Mouse (Mus musculus): ENCODE results near the gene Slc44a4.
"Not testable (repeated sequence)": the region's sequence is repeated elsewhere in the genome, so short reads cannot be mapped to it uniquely, and the experiment has no call there.

Slc44a4 gene

DNA sequence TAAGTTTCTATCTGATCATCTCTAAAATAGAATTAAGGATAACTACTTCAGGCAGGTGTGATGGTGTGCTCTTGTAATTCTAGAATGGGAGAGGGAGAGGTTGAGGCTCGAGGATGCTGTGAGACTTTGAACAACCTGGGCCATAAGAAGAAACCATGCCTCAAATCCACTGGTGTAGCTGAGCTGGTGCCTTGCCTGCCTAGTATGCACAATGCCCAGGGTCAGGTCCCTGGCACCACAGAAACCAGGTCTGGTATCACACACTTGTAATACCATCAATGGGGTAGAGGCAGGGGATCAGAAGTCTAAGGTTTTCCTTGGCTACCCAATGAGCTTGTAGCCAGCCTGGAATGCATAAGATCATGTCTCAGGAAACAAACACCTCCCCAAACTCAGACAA lies 48.6 kb downstream of the Slc44a4 start:
- DNase-seq, result no peak

DNA sequence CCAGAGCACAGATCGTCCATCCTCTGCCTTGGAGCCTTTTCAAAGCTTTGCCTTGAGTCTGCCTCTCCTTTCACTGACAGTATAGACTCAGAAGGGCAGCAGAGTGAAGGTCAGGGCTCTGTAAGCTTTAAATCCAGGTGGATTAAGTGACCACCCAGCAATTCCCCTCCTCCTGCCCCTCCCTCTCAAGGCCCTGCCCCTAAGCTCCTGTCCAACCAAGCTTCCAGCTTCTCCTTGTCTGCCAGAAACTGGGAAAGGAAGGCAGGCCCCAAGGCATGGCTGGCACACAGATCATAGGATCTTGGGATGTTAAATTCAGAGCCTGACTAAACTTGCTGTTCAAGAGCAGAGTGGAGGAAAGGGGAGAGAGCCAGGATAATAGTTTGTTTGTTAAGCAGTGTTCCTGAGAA lies 50.4 kb downstream of the Slc44a4 start:
- no peak for DNase-seq

DNA sequence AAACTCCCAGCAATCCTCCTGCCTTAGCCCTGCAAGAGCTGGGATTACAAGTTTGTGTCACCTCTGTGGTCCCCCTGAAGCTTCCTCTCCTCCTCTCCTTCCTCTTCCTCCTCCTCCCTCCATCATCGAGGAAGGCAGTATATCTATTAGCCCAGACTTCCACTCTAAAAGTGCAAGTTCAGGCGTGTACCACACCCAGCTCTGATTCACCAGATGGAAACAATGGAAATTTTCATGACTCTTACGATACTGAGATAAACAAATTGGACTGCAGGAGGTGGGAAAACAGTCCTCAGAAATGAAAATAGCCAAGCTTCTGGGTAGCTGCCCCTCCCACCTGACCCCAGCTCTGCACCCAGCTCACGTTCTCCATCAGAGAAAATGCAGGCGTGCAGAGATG lies 51.4 kb downstream of the Slc44a4 start:
- DNase-seq, result no peak

DNA sequence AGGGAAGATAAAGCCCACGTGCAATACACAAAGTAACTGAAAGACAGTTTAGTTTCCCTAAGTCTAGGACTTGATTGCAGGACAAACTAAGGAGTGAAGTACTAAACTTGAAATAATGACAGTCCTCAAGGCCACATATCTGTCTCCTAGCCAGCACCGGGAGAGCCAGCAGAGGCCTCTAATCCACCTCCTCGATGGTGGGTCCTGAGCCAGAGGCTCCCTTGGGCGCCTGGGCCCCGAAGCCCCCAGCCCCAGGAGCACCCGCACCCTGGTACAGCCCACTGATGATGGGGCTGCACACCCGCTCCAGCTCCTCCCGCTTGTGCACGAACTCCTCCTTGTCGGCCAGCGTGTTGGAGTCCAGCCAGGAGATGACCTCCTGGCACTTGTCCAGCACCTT lies 55.6 kb downstream of the Slc44a4 start, which contains the start of gene Gm20481:
Gene Gm20481 (plus strand): TSS at position 91 of the 400 bp plus-strand sequence.
- DNase-seq, result not testable (repeated sequence)

DNA sequence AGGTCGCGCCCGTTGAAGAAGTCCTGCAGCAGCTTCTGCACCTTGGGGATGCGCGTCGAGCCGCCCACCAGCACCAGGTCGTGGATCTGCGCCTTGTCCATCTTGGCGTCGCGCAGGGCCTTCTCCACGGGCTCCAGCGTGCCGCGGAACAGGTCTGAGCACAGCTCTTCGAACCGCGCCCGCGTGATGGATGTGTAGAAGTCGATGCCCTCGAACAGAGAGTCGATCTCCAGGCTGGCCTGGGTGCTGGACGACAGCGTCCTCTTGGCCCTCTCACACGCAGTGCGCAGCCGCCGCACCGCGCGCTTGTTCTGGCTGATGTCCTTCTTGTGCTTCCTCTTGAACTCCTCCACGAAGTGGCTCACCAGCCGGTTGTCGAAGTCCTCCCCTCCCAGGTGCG lies 56.6 kb downstream of the Slc44a4 start:
- DNase-seq, result not testable (repeated sequence)

DNA sequence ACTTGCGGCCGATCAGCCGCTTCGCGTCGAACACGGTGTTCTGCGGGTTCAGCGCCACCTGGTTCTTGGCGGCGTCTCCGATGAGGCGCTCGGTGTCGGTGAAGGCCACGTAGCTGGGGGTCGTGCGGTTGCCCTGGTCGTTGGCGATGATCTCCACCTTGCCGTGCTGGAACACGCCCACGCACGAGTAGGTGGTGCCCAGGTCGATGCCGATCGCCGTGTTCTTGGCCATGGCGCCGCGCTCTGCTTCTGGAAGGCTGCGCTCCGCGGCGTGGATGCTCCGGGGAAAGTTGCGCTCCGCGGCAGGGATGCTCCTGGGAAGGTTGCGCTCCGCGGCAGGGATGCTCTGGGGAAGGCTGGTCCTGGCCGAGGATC lies 57.4 kb downstream of the Slc44a4 start:
- not testable (repeated sequence) for DNase-seq

DNA sequence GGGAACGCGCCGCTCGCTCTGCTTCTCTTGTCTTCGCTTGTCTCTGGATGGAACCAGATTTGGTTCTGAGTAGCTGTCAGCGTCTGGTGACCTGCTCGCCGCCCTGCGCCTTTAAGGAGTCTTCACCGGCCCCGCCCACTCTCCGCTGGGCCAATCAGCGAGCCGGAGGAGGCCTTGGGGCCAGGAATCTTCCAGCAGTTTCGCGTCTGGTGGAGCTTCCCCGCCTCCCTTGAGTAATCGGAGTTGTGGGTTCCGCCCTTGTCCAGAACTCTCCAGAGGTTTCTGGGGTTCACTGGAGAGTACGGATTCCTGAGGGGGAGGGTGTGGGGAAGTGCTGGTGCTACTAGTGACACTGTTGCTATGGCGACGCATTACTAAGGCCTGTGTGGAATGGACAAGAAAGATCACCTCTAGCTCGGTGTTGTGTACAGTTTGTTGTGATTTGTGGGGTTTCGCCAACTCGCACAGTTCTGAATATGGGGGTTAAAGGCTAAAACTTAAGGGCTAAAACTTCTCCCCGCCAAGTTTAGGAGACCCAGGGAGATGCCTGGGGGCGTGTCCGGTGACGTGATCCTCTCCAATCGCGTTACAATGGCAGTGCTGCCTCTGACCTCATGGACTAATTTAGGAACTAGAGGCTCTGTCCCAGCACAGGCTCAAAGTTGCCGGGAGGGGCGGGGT lies 57.9 kb downstream of the Slc44a4 start, which contains the start of the genes Hspa1a and Hspa1l:
Gene Hspa1a (minus strand): TSS at position 88 of the 681 bp plus-strand sequence.
Gene Hspa1l (plus strand): TSS at position 635 of the 681 bp plus-strand sequence.
- DNase-seq, result peak; percentile 81

DNA sequence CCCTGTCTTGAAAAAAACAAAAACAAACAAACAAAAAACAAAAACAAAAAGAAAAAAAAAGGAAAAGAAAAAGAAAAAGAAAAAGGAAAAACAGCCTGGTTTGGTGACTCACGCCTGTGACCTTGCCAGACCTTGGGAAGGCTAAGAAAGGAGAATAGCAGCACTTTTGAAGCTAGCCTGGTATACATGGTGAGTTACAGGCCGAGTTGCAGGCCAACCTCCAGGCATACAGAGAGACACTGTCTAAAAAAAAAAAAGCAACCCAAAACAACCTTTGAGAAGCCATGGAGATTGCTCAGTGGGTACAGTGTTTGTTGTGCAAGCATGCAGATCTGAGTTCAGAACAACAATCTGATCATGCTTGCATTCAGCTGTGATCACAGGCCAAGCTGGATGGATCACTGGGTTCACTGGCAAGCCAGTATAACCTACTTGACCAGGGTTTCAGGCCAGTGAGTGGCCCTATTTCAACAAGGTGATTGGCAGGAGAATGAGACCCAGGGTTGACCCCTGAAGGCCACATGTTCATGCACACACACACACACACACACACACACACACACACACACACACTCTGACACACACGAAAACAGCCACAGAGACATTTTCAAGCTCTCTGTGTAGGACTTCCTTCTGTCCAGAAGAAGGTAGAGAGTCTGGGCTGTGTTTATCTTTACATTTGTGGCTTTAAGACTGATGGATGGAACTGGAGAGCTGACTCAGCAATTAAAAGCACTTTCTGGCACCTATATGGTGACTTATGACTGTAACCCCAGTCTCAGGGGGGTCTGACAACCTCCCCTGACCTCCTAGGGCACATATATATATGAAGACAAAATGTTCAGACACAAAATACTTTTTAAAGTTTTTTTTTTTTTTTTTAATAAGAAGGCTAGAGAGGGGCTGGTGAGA lies 61.6 kb downstream of the Slc44a4 start:
- DNase-seq, result no peak

DNA sequence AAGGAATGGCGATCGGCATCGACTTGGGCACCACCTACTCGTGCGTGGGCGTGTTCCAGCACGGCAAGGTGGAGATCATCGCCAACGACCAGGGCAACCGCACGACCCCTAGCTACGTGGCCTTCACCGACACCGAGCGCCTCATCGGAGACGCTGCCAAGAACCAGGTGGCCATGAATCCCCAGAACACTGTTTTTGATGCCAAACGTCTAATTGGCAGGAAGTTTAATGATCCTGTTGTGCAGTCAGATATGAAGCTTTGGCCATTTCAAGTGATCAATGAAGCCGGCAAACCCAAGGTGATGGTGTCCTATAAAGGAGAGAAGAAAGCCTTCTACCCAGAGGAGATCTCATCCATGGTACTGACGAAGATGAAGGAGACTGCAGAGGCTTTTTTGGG lies 62.7 kb downstream of the Slc44a4 start:
- no peak for DNase-seq

DNA sequence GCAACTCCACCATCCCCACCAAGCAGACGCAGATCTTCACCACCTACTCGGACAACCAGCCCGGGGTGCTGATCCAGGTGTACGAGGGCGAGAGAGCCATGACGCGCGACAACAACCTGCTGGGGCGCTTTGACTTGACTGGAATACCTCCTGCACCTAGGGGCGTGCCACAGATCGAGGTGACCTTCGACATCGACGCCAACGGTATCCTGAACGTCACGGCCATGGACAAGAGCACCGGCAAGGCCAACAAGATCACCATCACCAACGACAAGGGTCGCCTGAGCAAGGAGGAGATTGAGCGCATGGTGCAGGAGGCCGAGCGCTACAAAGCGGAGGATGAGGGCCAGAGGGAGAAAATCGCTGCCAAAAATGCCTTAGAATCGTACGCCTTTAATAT lies 64.0 kb downstream of the Slc44a4 start:
- DNase-seq, result no peak

DNA sequence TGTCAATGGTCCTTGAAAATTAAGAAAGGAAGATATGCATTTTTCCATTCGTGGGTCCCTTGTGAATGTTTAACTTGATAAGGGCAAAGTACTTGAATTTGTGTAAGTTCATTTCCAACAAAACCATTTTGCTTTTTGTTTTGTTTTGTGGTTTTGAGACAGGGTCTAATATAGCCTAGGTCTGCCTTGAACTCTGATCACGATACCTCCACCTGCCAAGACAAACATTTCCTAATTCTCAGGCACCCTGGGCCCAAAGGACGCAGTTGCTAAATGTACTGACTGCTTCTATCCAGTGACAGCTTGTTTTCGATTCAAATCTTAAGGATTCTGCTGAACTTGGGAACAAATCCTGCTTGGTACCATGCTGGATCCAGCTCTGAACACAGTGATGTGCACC lies 65.4 kb downstream of the Slc44a4 start:
- no peak for DNase-seq
